Mouse (Mus musculus): ENCODE results near the gene 1700020A23Rik.

GRCm38 (mm10) chr2:130395696-130396095 lies 9.4 kb upstream of the 1700020A23Rik start:
- TF ChIP-seq CTCF (IDR thresholded peaks at IDR 0.05; ENCODE audit: insufficient read depth, low read length) (no peak), POLR2A (IDR thresholded peaks at IDR 0.05; ENCODE audit: borderline replicate concordance, extremely low read depth, low read depth, low read length) (no peak)

Data from lung, adult 2 months (tissue).